Mouse (Mus musculus) right cerebral cortex, postnatal 36 days (tissue): ENCODE data around the gene Spp2.
"Not testable (repeated sequence)": the region's sequence is repeated elsewhere in the genome, so short reads cannot be mapped to it uniquely, and the experiment has no call there.

Experiments
- DNase-seq, 2 experiments: peaks; one replicate each; pipeline ENCODE4 v3.0.0; 2022; ENCODE audit warnings: low spot score in 2 of 2, mixed read lengths in 1 of 2

Gene Spp2

GRCm38 (mm10) chr1:88433096-88433883 lies 26.5 kb downstream of the Spp2 start:
- DNase-seq, result no peak

GRCm38 (mm10) chr1:88434057-88434456 lies 27.3 kb downstream of the Spp2 start:
- DNase-seq, result no peak

- no peak for DNase-seq
Observed at GRCm38 (mm10) chr1:88437206-88438126, 30.7 kb downstream of the Spp2 start.

- no peak for DNase-seq
Observed at GRCm38 (mm10) chr1:88443383-88443782, 36.6 kb downstream of the Spp2 start.

- no peak for DNase-seq
Observed at GRCm38 (mm10) chr1:88445400-88445799, 38.6 kb downstream of the Spp2 start.

- peak in 1 of 2 experiments; percentile 11 for DNase-seq
Observed at GRCm38 (mm10) chr1:88446270-88447030, 39.7 kb downstream of the Spp2 start.

- no peak for DNase-seq
Observed at GRCm38 (mm10) chr1:88447483-88447882, 40.7 kb downstream of the Spp2 start.

GRCm38 (mm10) chr1:88448094-88448493 lies 41.3 kb downstream of the Spp2 start:
- not testable (repeated sequence) for DNase-seq

GRCm38 (mm10) chr1:88449741-88450140 lies 43.0 kb downstream of the Spp2 start:
- no peak for DNase-seq

GRCm38 (mm10) chr1:88450668-88451067 lies 43.9 kb downstream of the Spp2 start:
- no peak for DNase-seq

GRCm38 (mm10) chr1:88452198-88452597 lies 45.4 kb downstream of the Spp2 start:
- no peak for DNase-seq

- DNase-seq, result no peak
Observed at GRCm38 (mm10) chr1:88454703-88455102, 47.9 kb downstream of the Spp2 start.

GRCm38 (mm10) chr1:88455761-88456160 lies 49.0 kb downstream of the Spp2 start:
- DNase-seq, result no peak

GRCm38 (mm10) chr1:88456451-88457072 lies 49.8 kb downstream of the Spp2 start:
- peak; percentile 44 to 53 for DNase-seq

- no peak for DNase-seq
Observed at GRCm38 (mm10) chr1:88459196-88459595, 52.4 kb downstream of the Spp2 start.

GRCm38 (mm10) chr1:88459655-88460054 lies 52.9 kb downstream of the Spp2 start:
- no peak for DNase-seq

- DNase-seq, result no peak
Observed at GRCm38 (mm10) chr1:88461096-88461495, 54.3 kb downstream of the Spp2 start.

GRCm38 (mm10) chr1:88462484-88462883 lies 55.7 kb downstream of the Spp2 start:
- no peak for DNase-seq

- no peak for DNase-seq
Observed at GRCm38 (mm10) chr1:88463241-88463640, 56.5 kb downstream of the Spp2 start.

GRCm38 (mm10) chr1:88464109-88464905 lies 57.5 kb downstream of the Spp2 start:
- DNase-seq, result no peak

GRCm38 (mm10) chr1:88465722-88466121 lies 59.0 kb downstream of the Spp2 start:
- DNase-seq, result no peak
